Mouse (Mus musculus) kidney, postnatal 10 days (tissue): Measurements from ENCODE around the gene Amotl2.
"Not testable (repeated sequence)": the region's sequence is repeated elsewhere in the genome, so short reads cannot be mapped to it uniquely, and the experiment has no call there.

Experiments
- DNase-seq: peaks from one replicate; pipeline ENCODE4 v3.0.0; 2021; ENCODE audit warnings: mixed read lengths

Amotl2 gene

DNA sequence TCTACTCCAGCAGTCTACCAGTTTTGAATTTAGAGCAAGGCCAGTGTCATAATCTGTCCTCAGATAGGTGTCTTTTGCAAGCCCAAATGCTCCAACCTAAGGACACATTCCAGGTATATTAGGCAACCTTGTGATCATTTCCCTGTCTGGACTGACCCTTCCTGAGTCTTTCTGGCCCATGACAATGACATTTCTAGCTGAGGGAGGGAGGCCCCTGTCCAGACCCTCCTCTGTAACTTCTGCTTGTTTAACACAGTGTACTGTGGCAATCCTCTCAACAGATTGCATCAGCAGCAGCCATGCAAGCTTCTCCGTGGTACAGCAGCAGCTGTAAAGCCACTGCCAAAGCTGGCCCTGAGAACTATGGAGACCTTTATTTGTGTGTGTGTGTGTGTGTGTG is 19.5 kb downstream of the Amotl2 start:
- DNase-seq, result peak; percentile 14

DNA sequence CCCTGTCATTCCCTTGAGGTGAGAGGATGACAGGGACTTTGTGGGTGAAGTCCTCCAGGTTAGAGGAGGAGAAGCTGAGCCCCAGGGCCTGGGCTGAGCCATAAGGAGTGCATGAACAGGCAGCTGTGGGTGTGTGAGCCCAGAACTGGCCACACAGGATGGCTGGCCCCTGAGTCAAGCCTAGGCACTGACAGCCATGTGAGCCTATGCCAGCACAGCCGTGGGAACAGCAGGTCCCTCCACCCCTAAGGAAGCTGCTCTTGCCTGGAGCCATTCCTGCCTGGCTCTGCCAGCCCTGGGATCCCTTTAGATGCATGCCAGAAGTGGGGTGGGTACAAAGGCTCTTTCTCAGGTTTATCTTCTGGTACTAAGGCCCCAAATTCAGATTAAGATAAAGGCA is 20.9 kb downstream of the Amotl2 start:
- DNase-seq, result peak; percentile 30

DNA sequence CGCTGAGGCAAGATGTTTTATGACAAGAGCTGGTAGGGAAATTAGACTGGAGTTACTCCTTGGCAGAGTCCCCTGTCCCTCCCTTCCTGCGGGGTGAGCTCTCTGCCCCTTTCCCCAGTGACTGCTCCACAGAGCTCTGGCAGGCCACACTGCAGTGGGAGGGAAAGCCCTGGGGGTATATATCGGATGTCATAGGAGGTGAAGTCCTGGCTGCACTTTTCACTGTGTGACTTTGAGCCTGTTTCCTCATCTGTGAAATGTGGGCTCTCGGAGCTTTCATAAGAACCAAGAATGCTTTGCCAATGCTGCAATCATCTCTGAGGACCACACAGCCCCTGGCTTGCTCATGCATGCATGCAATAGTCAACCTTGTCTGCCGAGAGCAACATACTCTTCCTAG is 30.3 kb downstream of the Amotl2 start:
- peak; percentile 52 for DNase-seq

GRCm38 (mm10) chr9:102747902-102748301 is 31.4 kb downstream of the Amotl2 start:
- no peak for DNase-seq

GRCm38 (mm10) chr9:102749216-102749615 is 32.7 kb downstream of the Amotl2 start:
- no peak for DNase-seq

GRCm38 (mm10) chr9:102751632-102752303 is 35.3 kb downstream of the Amotl2 start:
- no peak for DNase-seq

DNA sequence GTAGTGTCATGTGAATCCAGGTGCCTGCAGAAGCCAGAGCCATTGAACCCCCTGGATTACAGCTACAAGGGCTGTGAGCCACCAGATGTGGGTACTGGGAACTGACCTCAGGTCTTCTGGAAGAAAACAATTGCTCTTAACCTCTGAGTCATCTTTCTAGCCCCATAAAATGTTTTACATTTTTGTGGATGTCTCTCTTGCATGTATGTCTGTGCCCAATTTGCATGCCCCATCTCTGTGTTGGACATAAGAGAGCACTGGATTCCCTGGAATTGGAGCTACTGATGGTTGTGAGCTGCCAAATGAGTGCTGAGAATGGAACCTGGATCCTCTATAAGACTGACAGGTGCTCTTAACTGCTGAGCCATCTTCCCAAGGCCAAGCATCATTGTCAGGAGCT is 36.8 kb downstream of the Amotl2 start:
- DNase-seq, result no peak

DNA sequence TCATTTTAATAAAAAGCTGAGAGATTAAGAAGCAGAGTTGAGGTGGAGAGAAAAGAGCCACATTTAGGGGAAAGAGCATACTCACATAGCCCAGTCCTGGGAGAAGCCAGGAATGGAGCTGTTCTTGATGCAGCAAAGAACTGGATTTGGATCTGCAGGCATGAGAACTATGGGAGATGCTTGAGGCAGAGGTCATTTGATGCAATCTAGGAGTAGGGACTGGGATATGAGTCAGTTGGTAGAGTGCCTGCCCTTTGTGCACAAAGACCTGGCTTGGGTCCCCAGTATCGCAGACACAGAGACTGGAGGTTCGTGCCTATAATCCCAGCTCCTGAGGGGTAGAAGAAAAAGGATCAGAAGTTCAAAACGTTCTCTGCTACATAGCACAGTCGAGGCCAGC is 38.7 kb downstream of the Amotl2 start:
- no peak for DNase-seq

DNA sequence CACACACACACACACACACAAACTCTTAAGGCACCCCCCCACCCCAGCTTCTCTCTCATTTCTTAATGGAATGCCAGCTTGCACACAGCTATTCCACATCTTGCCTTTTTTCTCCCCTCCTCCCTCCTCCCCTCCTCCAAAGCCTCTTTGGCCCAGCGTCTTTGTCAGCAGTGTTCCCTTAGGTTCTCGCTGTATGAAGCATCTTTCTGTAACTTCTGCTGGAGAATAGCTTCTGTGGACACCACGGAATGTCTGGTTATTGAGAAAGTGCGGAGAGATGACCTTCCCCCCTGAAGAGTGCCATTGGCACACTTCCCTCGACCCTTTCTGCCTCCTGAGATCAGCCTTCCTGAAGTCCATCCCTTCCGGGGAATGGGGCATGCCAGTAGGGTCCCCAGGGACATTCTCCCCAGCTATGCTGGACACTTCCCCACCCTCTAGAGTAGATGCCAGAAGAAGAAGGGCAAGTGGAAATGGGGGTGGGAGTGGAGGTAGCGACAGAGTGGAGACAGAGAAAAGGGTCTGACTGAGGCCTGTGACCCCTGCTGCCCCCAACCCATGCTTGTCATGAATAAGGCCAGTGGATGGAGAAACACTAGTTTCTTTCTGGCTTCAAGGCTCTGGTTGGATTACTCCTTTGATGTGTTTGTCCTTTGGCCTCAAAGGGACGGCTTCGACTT is 39.3 kb downstream of the Amotl2 start:
- DNase-seq, result no peak

- no peak for DNase-seq
Measured at GRCm38 (mm10) chr9:102756352-102756751, 39.9 kb downstream of the Amotl2 start.

DNA sequence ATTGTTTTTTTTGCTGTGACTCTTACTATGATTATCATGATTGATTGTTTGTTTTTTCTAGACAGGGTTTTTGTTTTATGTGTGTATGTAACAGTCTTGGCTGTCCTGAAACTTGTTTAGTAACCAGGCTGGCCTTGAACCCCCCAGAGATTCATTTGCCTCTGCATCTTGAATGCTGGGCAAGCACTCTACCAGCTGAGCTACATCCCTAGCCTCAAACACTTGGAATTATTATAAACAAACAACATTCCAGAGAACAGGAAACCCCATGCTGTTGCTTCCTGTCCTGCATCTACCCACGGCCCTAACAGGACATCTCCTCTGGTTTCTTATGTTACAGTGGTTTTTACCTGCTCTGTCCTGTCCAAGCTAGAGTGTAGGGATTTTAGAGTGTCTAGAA is 42.4 kb downstream of the Amotl2 start:
- DNase-seq, result no peak

GRCm38 (mm10) chr9:102759581-102760001 is 43.1 kb downstream of the Amotl2 start:
- DNase-seq, result peak; percentile 43

DNA sequence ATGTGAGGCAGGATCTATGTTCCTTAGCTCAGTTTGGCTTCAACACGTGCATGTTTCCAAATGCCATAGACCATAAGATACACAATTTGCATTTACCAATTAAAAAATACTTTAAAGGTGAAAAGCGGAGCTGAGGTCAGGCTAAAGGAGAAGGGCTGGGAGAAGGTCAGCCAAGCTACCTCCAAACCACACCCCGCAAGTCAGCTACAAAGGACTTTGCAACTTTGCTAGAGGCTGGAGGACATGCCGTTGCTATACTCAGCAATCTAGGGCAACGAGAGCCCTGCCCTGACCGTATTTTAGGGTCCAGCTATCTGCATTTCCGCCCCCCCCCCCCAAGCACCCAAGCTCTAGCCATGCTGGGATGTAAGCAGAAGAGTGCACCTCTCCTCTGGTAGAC is 45.1 kb downstream of the Amotl2 start:
- no peak for DNase-seq

GRCm38 (mm10) chr9:102762836-102763235 is 46.4 kb downstream of the Amotl2 start:
- DNase-seq, result no peak

GRCm38 (mm10) chr9:102763520-102763919 is 47.0 kb downstream of the Amotl2 start:
- DNase-seq, result peak; percentile 39

GRCm38 (mm10) chr9:102764540-102764939 is 48.1 kb downstream of the Amotl2 start:
- not testable (repeated sequence) for DNase-seq

- DNase-seq, result peak; percentile 59
Measured at GRCm38 (mm10) chr9:102766741-102767140, 50.3 kb downstream of the Amotl2 start.

DNA sequence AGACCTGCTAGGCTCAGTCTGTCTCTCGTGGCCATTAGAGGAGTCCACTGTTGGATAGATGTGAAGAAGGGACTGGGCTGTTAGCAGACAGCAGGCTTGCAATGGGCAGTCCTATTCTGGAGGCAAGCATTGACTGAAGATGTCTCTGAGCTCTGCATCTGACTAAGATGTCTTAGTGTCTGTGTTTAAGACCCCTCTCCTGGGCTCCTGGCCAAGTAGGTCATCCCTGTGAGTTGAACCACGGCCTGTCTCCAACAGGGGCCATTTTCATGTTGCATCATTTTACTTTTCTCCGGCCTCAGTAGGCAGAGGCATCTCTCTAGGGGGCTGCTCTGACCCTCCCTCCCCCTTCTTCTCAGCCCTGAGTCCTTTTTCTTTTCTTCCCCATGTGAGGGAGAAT is 52.8 kb downstream of the Amotl2 start:
- DNase-seq, result no peak

DNA sequence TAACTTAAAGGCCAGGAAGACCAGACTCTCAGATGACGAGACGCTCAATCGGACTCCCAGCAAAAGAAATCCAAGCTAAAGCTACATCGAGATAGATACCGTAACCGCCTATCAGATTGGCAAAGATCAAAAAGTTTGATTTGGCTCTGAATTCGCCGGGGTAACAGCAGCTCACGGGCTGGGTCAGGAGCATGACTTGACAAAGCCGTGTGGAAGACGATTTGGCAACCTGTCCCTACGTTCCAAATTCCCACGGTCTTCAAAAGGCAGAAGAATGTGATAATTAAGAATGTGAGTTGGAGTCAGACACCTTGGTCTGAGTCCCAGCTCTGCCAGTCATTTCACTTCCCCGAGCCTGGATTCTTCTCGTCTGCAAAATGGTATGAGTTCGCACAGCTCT is 53.7 kb downstream of the Amotl2 start:
- DNase-seq, result no peak

- DNase-seq, result peak; percentile 56
Measured at GRCm38 (mm10) chr9:102771308-102771895, 54.9 kb downstream of the Amotl2 start.

DNA sequence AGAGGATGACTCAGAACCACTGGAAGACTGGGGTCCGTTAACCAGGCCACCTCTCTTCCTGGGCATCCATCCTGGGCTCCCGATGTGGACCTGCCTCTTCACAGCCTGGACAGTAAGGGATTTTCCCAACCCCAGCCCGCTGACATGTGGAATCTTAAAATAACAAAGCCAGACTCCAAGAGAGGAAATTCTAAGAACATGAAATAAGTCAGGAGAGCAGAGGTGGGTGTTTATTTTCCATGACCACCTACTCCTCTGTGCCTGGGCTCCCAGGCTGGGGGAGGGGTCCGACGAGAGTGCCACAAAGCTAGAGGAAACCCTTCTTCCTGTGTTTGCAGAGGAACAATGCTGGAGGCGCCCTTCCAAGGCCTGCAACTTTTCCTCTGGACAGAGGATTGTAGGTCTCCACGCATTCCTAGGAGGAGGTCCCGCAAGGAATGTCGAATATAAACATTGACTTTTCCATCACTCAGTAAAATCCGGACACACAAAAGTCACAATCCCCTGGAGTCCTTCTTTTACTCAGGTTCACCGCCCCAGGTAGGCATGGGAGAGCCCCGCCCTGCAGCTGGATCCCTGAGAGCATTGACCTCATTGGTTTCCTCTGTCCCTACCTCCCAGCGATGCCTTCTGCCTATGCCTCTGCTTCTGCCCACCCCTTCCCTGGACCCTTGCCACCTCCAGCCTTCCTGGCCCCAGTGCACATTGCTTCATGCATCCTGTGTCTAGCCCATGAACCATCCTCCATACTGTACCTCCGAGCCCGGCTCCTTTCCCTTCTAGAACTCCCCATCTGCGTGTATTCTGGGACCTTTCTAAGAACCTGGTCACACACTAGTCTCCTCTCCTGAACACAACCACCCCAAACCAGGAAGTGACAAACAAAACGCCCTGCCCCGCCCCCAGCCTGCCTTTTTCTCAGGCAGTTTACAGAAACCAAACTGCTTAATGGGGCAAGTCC is 61.4 kb downstream of the Amotl2 start:
- DNase-seq, result peak; percentile 85

- DNase-seq, result peak; percentile 99
Measured at GRCm38 (mm10) chr9:102779493-102779892, 63.0 kb downstream of the Amotl2 start.
